Comparison of ENCODE assay signal across 10 mouse cellular contexts in the genomic region with DNA sequence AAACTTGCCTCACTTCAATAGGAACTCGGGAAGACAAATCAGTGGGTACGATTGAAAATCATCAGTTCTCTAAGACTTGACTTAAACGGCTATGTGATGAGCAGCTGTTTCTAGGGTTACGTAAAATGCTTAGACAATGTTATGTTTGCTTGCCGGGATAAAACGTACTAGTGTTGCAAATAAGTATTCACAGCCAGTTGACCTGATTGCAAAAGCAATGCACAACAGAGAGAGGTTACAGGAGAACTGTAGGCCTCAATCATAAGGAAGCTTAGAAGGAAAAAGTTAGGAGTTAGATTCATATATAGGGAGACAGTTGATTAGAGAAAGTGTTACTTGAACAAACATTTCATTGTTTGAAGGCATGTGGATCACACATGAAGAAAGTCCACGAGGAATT. TPM values are rescaled to one million over a fixed set of nuclear protein-coding genes. Genes with fewer than 3 reads are reported as not detected.
DNase-seq lines count a peak whose midpoint lies in the region; ATAC-seq and TF ChIP-seq lines count a peak whose summit lies in the region.
"Had no signal": no experiment of that assay in that cellular context is flagged by ENCODE, and none has a peak within 500 bp of the region (broad histone marks: within the 10 kb centered on the region; RNA-seq: fewer than 3 reads in every experiment).

No protein-coding gene starts in this region.

- no peaks in the 10 kb centered on the region for H3K27me3 ChIP-seq in heart, embryonic 14.5 days (ENCODE audit: control insufficient read depth, insufficient read depth, low read length)
- no peaks in the 10 kb centered on the region for H3K27me3 ChIP-seq in neural tube, embryonic 11.5 days (ENCODE audit: control insufficient read depth, insufficient read depth, low read length)
- no peaks in the 10 kb centered on the region for H3K27me3 ChIP-seq in liver, embryonic 14.5 days (ENCODE audit: control insufficient read depth, insufficient read depth, low read length)
- H3K27me3 ChIP-seq in stomach, embryonic 15.5 days (replicated peaks), result no peaks in the 10 kb centered on the region

- H3K9ac ChIP-seq in heart, embryonic 14.5 days (ENCODE audit: low read length), result no peak overlapping the region
- H3K9ac ChIP-seq in neural tube, embryonic 11.5 days (ENCODE audit: low read length), result no peak overlapping the region
- H3K9ac ChIP-seq in liver, embryonic 14.5 days (replicated peaks), result no peak overlapping the region
- no peak overlapping the region for H3K9ac ChIP-seq in stomach, embryonic 15.5 days

- H3K4me2 ChIP-seq in heart, embryonic 14.5 days (ENCODE audit: low read length), result peak overlapping the region; percentile 89
- H3K4me2 ChIP-seq in neural tube, embryonic 11.5 days (ENCODE audit: low read depth), result peak overlapping the region; percentile 0; the same call in 1 of the 2 replicates
- peak overlapping the region; percentile 78 for H3K4me2 ChIP-seq in liver, embryonic 14.5 days (ENCODE audit: low read depth)
- peak overlapping the region; percentile 79; the same call in 1 of the 2 replicates for H3K4me2 ChIP-seq in stomach, embryonic 15.5 days

- no peak for ATAC-seq in heart, embryonic 14.5 days (ENCODE audit: insufficient number of reproducible peaks, insufficient read depth, low FRiP score, low read depth)
- no peak for ATAC-seq in neural tube, embryonic 11.5 days (ENCODE audit: insufficient read depth, low FRiP score, low TSS enrichment)
- ATAC-seq in liver, embryonic 14.5 days (ENCODE audit: insufficient read depth), result no peak
- ATAC-seq in stomach, embryonic 15.5 days (ENCODE audit: insufficient read depth, low FRiP score, low read depth), result no peak

- DNase-seq in heart, adult 9 months (ENCODE audit: low spot score in 2 of 2), result no peak
- no peak for DNase-seq in neural tube, embryonic 11.5 days (ENCODE audit: low spot score)
- DNase-seq in neural tube, embryonic 10.5 days (ENCODE audit: extremely low spot score, low spot score), result no peak
- no peak for DNase-seq in liver, embryonic 14.5 days (ENCODE audit: low read depth in 3 of 3, low spot score in 3 of 3)
- DNase-seq in cerebellum, postnatal 36 days, result no peak
- no peak for DNase-seq in kidney, postnatal 14 days
- DNase-seq: lung, postnatal 4 days had no signal

- no peak for TF ChIP-seq EP300 in liver, embryonic 14.5 days (IDR thresholded peaks at IDR 0.05; ENCODE audit: low read depth)

- H3K36me3 ChIP-seq in heart, embryonic 14.5 days (ENCODE audit: control insufficient read depth, insufficient read depth, low read length), result no peaks in the 10 kb centered on the region
- H3K36me3 ChIP-seq in neural tube, embryonic 11.5 days (ENCODE audit: control insufficient read depth, insufficient read depth, low read length), result no peaks in the 10 kb centered on the region
- H3K36me3 ChIP-seq in liver, embryonic 14.5 days (replicated peaks; ENCODE audit: control insufficient read depth, insufficient read depth, low read depth), result no peaks in the 10 kb centered on the region
- H3K36me3 ChIP-seq in stomach, embryonic 15.5 days, result no peaks in the 10 kb centered on the region
- H3K36me3 ChIP-seq: heart, embryonic 10.5 days had no signal

- TF ChIP-seq CTCF in liver, embryonic 14.5 days (IDR thresholded peaks at IDR 0.05; ENCODE audit: low read depth), result no peak

- peaks cover 8 to 43% of the 10 kb centered on the region in 2 experiments for H3K4me1 ChIP-seq in heart, embryonic 14.5 days (ENCODE audit: control insufficient read depth in 2 of 2, insufficient read depth in 2 of 2, low read length in 2 of 2)
- peaks cover 8% of the 10 kb centered on the region; the same call in 1 of the 2 replicates for H3K4me1 ChIP-seq in neural tube, embryonic 11.5 days (ENCODE audit: control insufficient read depth, insufficient read depth, low read length)
- peaks cover 50 to 56% of the 10 kb centered on the region in 2 experiments for H3K4me1 ChIP-seq in liver, embryonic 14.5 days (replicated peaks; ENCODE audit: control insufficient read depth in 2 of 2, insufficient read depth in 2 of 2, low read length in 1 of 2)
- peaks cover 28% of the 10 kb centered on the region; the same call in 1 of the 2 replicates for H3K4me1 ChIP-seq in stomach, embryonic 15.5 days

- no peak overlapping the region for H3K4me3 ChIP-seq in heart, embryonic 14.5 days (ENCODE audit: control insufficient read depth in 1 of 2, insufficient read depth in 1 of 2, low read depth in 1 of 2, low read length in 2 of 2)
- H3K4me3 ChIP-seq in neural tube, embryonic 11.5 days (ENCODE audit: low read depth, low read length), result no peak overlapping the region
- H3K4me3 ChIP-seq in liver, embryonic 14.5 days (ENCODE audit: insufficient read depth in 1 of 2, low read depth in 2 of 2, low read length in 2 of 2), result peak overlapping the region in 1 of 2 experiments; percentile 95; a peak in 2 of 4 replicates
- H3K4me3 ChIP-seq in stomach, embryonic 15.5 days (replicated peaks), result no peak overlapping the region

- H3K9me3 ChIP-seq in heart, embryonic 14.5 days (ENCODE audit: control insufficient read depth, low read length), result no peaks in the 10 kb centered on the region
- H3K9me3 ChIP-seq in neural tube, embryonic 11.5 days (ENCODE audit: control insufficient read depth, low read length), result no peaks in the 10 kb centered on the region
- H3K9me3 ChIP-seq in liver, embryonic 14.5 days (ENCODE audit: control insufficient read depth, low read length), result no peaks in the 10 kb centered on the region
- H3K9me3 ChIP-seq in stomach, embryonic 15.5 days, result no peaks in the 10 kb centered on the region
- H3K9me3 ChIP-seq: heart, embryonic 10.5 days had no signal

- WGBS in heart, embryonic 14.5 days, result 74% methylated on average over 7 of the region's 7 CpGs
- 76% methylated on average over 7 of the region's 7 CpGs for WGBS in neural tube, embryonic 11.5 days
- 74% methylated on average over 7 of the region's 7 CpGs for WGBS in liver, embryonic 14.5 days (ENCODE audit: insufficient replicate concordance)
- WGBS in stomach, embryonic 15.5 days, result 61% methylated on average over 7 of the region's 7 CpGs

- no peak overlapping the region for H3K27ac ChIP-seq in heart, embryonic 14.5 days (replicated peaks in 1 of 2; ENCODE audit: control insufficient read depth in 1 of 2, insufficient read depth in 1 of 2, low read depth in 2 of 2, low read length in 2 of 2)
- no peak overlapping the region for H3K27ac ChIP-seq in neural tube, embryonic 11.5 days (ENCODE audit: low read depth, low read length)
- H3K27ac ChIP-seq in liver, embryonic 14.5 days, result no peak overlapping the region
- H3K27ac ChIP-seq in stomach, embryonic 15.5 days, result no peak overlapping the region
- H3K27ac ChIP-seq: heart, embryonic 10.5 days had no signal

RNA-seq across cellular contexts. Expression of a gene that starts 2.2 kb away (rescaled TPM):
- 30.2 and 33.9 TPM in 2 replicates for polyA plus RNA-seq in heart, embryonic 14.5 days (2014; fragmentation: Nextera tagmentation; extraction: Ambion mirVana)
- 45.4 and 53.3 TPM in 2 replicates for polyA plus RNA-seq in neural tube, embryonic 11.5 days (2014; fragmentation: Nextera tagmentation; extraction: Ambion mirVana)
- polyA plus RNA-seq in liver, embryonic 14.5 days (2012; rRNA removed), result 3.3 and 4.4 TPM in 2 replicates
- polyA plus RNA-seq in liver, embryonic 14.5 days (2014; fragmentation: Nextera tagmentation; extraction: Ambion mirVana), result 12.7 and 14.2 TPM in 2 replicates
- 35.9 and 38.9 TPM in 2 replicates for polyA plus RNA-seq in stomach, embryonic 15.5 days (2015; fragmentation: Nextera tagmentation; extraction: Ambion mirVana)

Comparison
In these comparisons a context has a peak if more than half of its experiments do, and no peak if none do; other contexts are left out.
1. H3K4me2 ChIP-seq: peak in every context shown above with its lines; median percentile 89 in heart, embryonic 14.5 days; 79 in stomach, embryonic 15.5 days; 78 in liver, embryonic 14.5 days; 0 in neural tube, embryonic 11.5 days.